Mouse (Mus musculus): ENCODE measurements at regions not wholly inside any gene's neighbourhood (a gene's known extent, or its start where the extent isn't known, plus 50 kb on each side); places are given as distances from the start of the nearest gene placed in this dataset.

DNA sequence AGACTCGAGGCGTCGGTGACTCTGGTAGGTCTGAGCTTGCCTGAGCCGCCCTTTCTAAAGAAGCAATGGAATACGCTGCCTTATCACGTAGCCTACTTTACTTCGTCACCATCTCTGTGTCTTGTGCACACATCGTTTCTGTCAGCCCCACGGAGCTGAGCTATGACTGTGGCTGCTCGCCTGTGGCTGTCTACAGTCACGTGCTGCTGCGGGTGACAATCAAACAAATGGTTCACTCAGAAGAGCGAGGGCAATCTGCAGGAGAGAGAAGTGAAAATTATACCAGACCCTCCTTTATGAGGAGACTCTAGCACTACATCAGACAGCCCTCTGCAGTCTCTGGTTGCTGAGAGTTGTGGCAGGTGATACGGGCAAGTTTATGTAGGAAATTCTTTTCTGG lies 76.0 kb upstream of the Tlk1 start:
- TF ChIP-seq POLR2A (IDR thresholded peaks at IDR 0.05; ENCODE audit: insufficient read depth, low read depth, low read length) = no peak
- TF ChIP-seq CTCF (IDR thresholded peaks at IDR 0.05; ENCODE audit: insufficient read depth, low read depth, low read length) = no peak

Measured in olfactory bulb, adult 2 months (tissue).